Mouse (Mus musculus): ENCODE measurements around the gene Sobp. TPM values are rescaled to one million over a fixed set of nuclear protein-coding genes. Genes with fewer than 3 reads are reported as not detected.
A peak's percentile ranks its signal among the peaks of the same experiment; 100 is the strongest.

The Sobp gene
- polyA plus RNA-seq, 1 experiment from 2014 or later, result 2.3 TPM

GRCm38 (mm10) chr10:43006534-43006933 is 167.8 kb downstream of the Sobp start:
- no peak for DNase-seq (ENCODE audit: low spot score)
- Histone ChIP-seq H3K4me3 (no peak overlapping the region), H3K27ac (no peak overlapping the region), H3K27me3 (ENCODE audit: low read depth, poor library complexity, severe bottlenecking) (no peaks in the 10 kb centered on the region), H3K9me3 (replicated peaks) (no peaks in the 10 kb centered on the region), H3K4me1 (peaks cover 37% of the 10 kb centered on the region), H3K36me3 (peaks cover 7% of the 10 kb centered on the region; the same call in 1 of the 2 replicates)
- whole genome bisulfite sequencing, result 86% methylated on average over 4 of the region's 4 CpGs

- Histone ChIP-seq H3K27ac (no peak overlapping the region), H3K27me3 (ENCODE audit: low read depth, poor library complexity, severe bottlenecking) (no peaks in the 10 kb centered on the region), H3K9me3 (replicated peaks) (no peaks in the 10 kb centered on the region), H3K4me1 (peaks cover 42% of the 10 kb centered on the region), H3K4me3 (no peak overlapping the region), H3K36me3 (peaks cover 7% of the 10 kb centered on the region; the same call in 1 of the 2 replicates)
- DNase-seq (ENCODE audit: low spot score), result no peak
- 84% methylated on average over 7 of the region's 7 CpGs for WGBS
Observed at GRCm38 (mm10) chr10:43005677-43006076, 168.7 kb downstream of the Sobp start.

GRCm38 (mm10) chr10:43005031-43005430 is 169.3 kb downstream of the Sobp start:
- Histone ChIP-seq H3K36me3 (peaks cover 7% of the 10 kb centered on the region; the same call in 1 of the 2 replicates), H3K4me3 (no peak overlapping the region), H3K27me3 (ENCODE audit: low read depth, poor library complexity, severe bottlenecking) (no peaks in the 10 kb centered on the region), H3K4me1 (peaks cover 37% of the 10 kb centered on the region), H3K27ac (no peak overlapping the region), H3K9me3 (replicated peaks) (no peaks in the 10 kb centered on the region)
- no peak for DNase-seq (ENCODE audit: low spot score)
- 90% methylated on average over 4 of the region's 4 CpGs for WGBS

GRCm38 (mm10) chr10:43004174-43004734 is 170.1 kb downstream of the Sobp start:
- Histone ChIP-seq H3K27me3 (ENCODE audit: low read depth, poor library complexity, severe bottlenecking) (no peaks in the 10 kb centered on the region), H3K27ac (peak overlapping the region; percentile 88; the same call in 1 of the 2 replicates), H3K36me3 (peaks cover 7% of the 10 kb centered on the region; the same call in 1 of the 2 replicates), H3K4me3 (no peak overlapping the region), H3K4me1 (peaks cover 41% of the 10 kb centered on the region), H3K9me3 (replicated peaks) (no peaks in the 10 kb centered on the region)
- no peak for DNase-seq (ENCODE audit: low spot score)
- WGBS, result 88% methylated on average over 16 of the region's 16 CpGs

- Histone ChIP-seq H3K9me3 (replicated peaks) (no peaks in the 10 kb centered on the region), H3K4me3 (peak overlapping the region; percentile 55), H3K27ac (peak overlapping the region; percentile 88), H3K4me1 (peaks cover 41% of the 10 kb centered on the region), H3K27me3 (ENCODE audit: low read depth, poor library complexity, severe bottlenecking) (no peaks in the 10 kb centered on the region), H3K36me3 (peaks cover 7% of the 10 kb centered on the region; the same call in 1 of the 2 replicates)
- DNase-seq (ENCODE audit: low spot score), result no peak
- WGBS, result 33% methylated on average over 5 of the region's 5 CpGs
Observed at GRCm38 (mm10) chr10:43003466-43003757, 170.9 kb downstream of the Sobp start.

- peak overlapping the region; percentile 88 for H3K27ac ChIP-seq
- H3K36me3 ChIP-seq, result peaks cover 7% of the 10 kb centered on the region; the same call in 1 of the 2 replicates
- H3K9me3 ChIP-seq (replicated peaks), result no peaks in the 10 kb centered on the region
- peak; percentile 49 for DNase-seq (ENCODE audit: low spot score)
- peaks cover 41% of the 10 kb centered on the region for H3K4me1 ChIP-seq
- 5% methylated on average over 25 of the region's 25 CpGs for WGBS
- no peaks in the 10 kb centered on the region for H3K27me3 ChIP-seq (ENCODE audit: low read depth, poor library complexity, severe bottlenecking)
- peak overlapping the region; percentile 55 for H3K4me3 ChIP-seq
Observed at GRCm38 (mm10) chr10:43002721-43003465, 171.4 kb downstream of the Sobp start.

GRCm38 (mm10) chr10:43002066-43002678 is 172.2 kb downstream of the Sobp start:
- H3K9me3 ChIP-seq (replicated peaks), result no peaks in the 10 kb centered on the region
- H3K27me3 ChIP-seq (ENCODE audit: low read depth, poor library complexity, severe bottlenecking), result no peaks in the 10 kb centered on the region
- H3K4me3 ChIP-seq, result peak overlapping the region; percentile 55
- H3K27ac ChIP-seq, result peak overlapping the region; percentile 88
- peaks cover 41% of the 10 kb centered on the region for H3K4me1 ChIP-seq
- peaks cover 7% of the 10 kb centered on the region; the same call in 1 of the 2 replicates for H3K36me3 ChIP-seq
- peak; percentile 50 for DNase-seq (ENCODE audit: low spot score)
- WGBS, result 9% methylated on average over 13 of the region's 13 CpGs

GRCm38 (mm10) chr10:43001433-43001832 is 172.9 kb downstream of the Sobp start:
- H3K9me3 ChIP-seq (replicated peaks), result no peaks in the 10 kb centered on the region
- DNase-seq (ENCODE audit: low spot score), result no peak
- peaks cover 7% of the 10 kb centered on the region; the same call in 1 of the 2 replicates for H3K36me3 ChIP-seq
- 77% methylated on average over 3 of the region's 3 CpGs for WGBS
- peaks cover 45% of the 10 kb centered on the region for H3K4me1 ChIP-seq
- no peaks in the 10 kb centered on the region for H3K27me3 ChIP-seq (ENCODE audit: low read depth, poor library complexity, severe bottlenecking)
- H3K4me3 ChIP-seq, result no peak overlapping the region
- H3K27ac ChIP-seq, result peak overlapping the region; percentile 88

- 95% methylated on average over 10 of the region's 10 CpGs for WGBS
- no peak for DNase-seq (ENCODE audit: low spot score)
- Histone ChIP-seq H3K27ac (no peak overlapping the region), H3K36me3 (peaks cover 4% of the 10 kb centered on the region; the same call in 1 of the 2 replicates), H3K4me3 (no peak overlapping the region), H3K4me1 (peaks cover 60% of the 10 kb centered on the region), H3K9me3 (replicated peaks) (no peaks in the 10 kb centered on the region), H3K27me3 (ENCODE audit: low read depth, poor library complexity, severe bottlenecking) (peaks cover under 1% of the 10 kb centered on the region; the same call in 1 of the 2 replicates)
Observed at GRCm38 (mm10) chr10:42999324-42999723, 175.0 kb downstream of the Sobp start.

- Histone ChIP-seq H3K4me1 (peaks cover 56% of the 10 kb centered on the region), H3K27me3 (ENCODE audit: low read depth, poor library complexity, severe bottlenecking) (peaks cover 13% of the 10 kb centered on the region; the same call in 1 of the 2 replicates), H3K36me3 (no peaks in the 10 kb centered on the region), H3K27ac (no peak overlapping the region), H3K4me3 (no peak overlapping the region), H3K9me3 (replicated peaks) (no peaks in the 10 kb centered on the region)
- DNase-seq (ENCODE audit: low spot score), result no peak
- WGBS, result 76% methylated on average over 2 of the region's 2 CpGs
Observed at GRCm38 (mm10) chr10:42997278-42997677, 177.1 kb downstream of the Sobp start.

- no peaks in the 10 kb centered on the region for H3K36me3 ChIP-seq
- WGBS, result 19% methylated on average over 13 of the region's 13 CpGs
- DNase-seq (ENCODE audit: low spot score), result peak; percentile 51
- peak overlapping the region; percentile 6; the same call in 1 of the 2 replicates for H3K27ac ChIP-seq
- H3K9me3 ChIP-seq (replicated peaks), result no peaks in the 10 kb centered on the region
- no peak overlapping the region for H3K4me3 ChIP-seq
- H3K27me3 ChIP-seq (ENCODE audit: low read depth, poor library complexity, severe bottlenecking), result peaks cover 23% of the 10 kb centered on the region
- H3K4me1 ChIP-seq, result peaks cover 49% of the 10 kb centered on the region
Observed at GRCm38 (mm10) chr10:42995484-42995895, 178.8 kb downstream of the Sobp start.

GRCm38 (mm10) chr10:42994331-42994782 is 180.0 kb downstream of the Sobp start:
- no peaks in the 10 kb centered on the region for H3K9me3 ChIP-seq (replicated peaks)
- 20% methylated on average over 13 of the region's 13 CpGs for WGBS
- H3K4me1 ChIP-seq, result peaks cover 46% of the 10 kb centered on the region
- H3K27me3 ChIP-seq (ENCODE audit: low read depth, poor library complexity, severe bottlenecking), result peaks cover 23% of the 10 kb centered on the region
- no peak for DNase-seq (ENCODE audit: low spot score)
- H3K27ac ChIP-seq, result peak overlapping the region; percentile 32
- H3K4me3 ChIP-seq, result peak overlapping the region; percentile 24
- H3K36me3 ChIP-seq, result no peaks in the 10 kb centered on the region

GRCm38 (mm10) chr10:42991018-42991417 is 183.3 kb downstream of the Sobp start:
- Histone ChIP-seq H3K27me3 (ENCODE audit: low read depth, poor library complexity, severe bottlenecking) (peaks cover 23% of the 10 kb centered on the region), H3K36me3 (no peaks in the 10 kb centered on the region), H3K4me3 (no peak overlapping the region), H3K9me3 (replicated peaks) (no peaks in the 10 kb centered on the region), H3K27ac (no peak overlapping the region), H3K4me1 (peaks cover 60% of the 10 kb centered on the region)
- no peak for DNase-seq (ENCODE audit: low spot score)
- 71% methylated on average over 9 of the region's 9 CpGs for WGBS

Measured in limb, embryonic 10.5 days (tissue).